Mouse (Mus musculus): ENCODE measurements around the gene Capn8. TPM values are rescaled to one million over a fixed set of nuclear protein-coding genes. Genes with fewer than 3 reads are reported as not detected.

Capn8 gene
- polyA plus RNA-seq, 1 experiment from 2014 or later, result 2.1 TPM

DNA sequence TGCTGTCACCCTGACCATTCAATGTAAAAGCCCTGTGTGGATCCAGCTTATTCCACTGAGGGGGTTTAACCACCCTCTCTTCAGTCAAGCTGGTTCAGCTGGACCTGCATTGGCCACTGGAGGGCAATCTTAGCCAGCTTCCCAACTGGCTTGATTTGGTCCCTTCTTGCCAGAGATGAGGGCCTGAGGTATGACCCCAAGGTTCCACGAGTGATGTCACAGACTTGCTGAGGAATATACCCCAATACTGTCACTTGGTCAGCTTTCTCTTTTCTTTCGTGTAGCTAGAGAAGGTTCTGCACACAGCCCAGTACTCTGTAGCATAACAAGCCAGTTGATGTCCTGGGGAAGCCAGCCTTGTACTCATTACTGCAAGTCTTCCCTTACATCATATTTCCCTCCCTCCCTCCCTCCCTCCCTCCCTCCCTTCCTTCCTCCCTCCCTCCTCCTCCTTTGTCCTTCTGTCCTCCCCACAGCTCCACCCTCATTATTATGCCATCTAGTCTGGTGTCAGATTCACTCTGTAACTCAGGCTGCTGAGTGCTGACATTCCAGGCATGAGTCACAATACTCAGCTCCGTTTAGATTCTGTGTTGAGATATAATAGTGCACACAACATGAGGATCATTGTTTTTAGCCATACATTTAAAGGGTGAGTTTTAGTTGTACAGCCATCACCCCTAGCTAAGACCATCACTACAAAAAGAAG is 4.3 kb upstream of the Capn8 start:
- 0 out of 2 replicates have a peak, but pooled peaks have one; percentile 22 for ATAC-seq (replicated peaks; ENCODE audit: low FRiP score, low TSS enrichment, low read depth)
- 21% methylated on average over 3 of the region's 3 CpGs for WGBS
- no peak overlapping the region for H3K4me3 ChIP-seq (ENCODE audit: low read depth, low read length)

DNA sequence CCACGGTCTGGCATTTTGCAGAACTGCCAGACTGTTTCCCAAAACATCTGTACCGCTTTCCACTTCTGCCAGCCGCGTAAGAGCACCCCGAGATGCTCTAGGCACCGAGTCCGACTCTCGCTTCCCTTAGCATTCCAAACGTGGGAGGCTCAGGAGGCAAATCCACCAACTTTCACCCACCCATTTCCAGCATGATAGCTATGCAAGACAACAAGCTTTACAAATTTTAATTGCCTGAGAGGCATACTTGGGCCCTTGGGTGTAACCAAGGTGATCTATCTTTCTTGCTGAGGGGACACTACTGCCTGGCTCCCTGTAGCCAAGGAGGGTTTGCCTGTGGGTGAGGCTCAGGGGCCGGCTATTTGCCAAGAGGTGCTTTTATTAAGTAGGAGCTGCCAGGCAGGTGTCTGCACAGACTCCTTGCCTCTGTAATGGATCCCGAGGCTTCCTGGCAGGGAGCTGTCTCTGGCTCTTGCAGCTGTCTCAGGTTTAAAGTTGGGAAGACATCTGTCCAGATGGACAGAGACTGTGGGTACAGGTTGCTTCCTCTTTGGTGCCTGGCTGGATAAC is 2.8 kb upstream of the Capn8 start:
- WGBS, result 68% methylated on average over 11 of the region's 11 CpGs
- ATAC-seq (replicated peaks; ENCODE audit: low FRiP score, low TSS enrichment, low read depth), result no peak
- H3K4me2 ChIP-seq (ENCODE audit: low read length), result peak overlapping the region; percentile 37; the same call in 1 of the 2 replicates
- no peaks in the 10 kb centered on the region for H3K27me3 ChIP-seq (replicated peaks; ENCODE audit: control insufficient read depth, insufficient read depth, low read length)
- no peaks in the 10 kb centered on the region for H3K9me3 ChIP-seq (ENCODE audit: control insufficient read depth, low read length)
- no peaks in the 10 kb centered on the region for H3K36me3 ChIP-seq (ENCODE audit: control insufficient read depth, insufficient read depth, low read length)
- H3K9ac ChIP-seq (ENCODE audit: low read length), result no peak overlapping the region
- peak overlapping the region; percentile 38; the same call in 1 of the 2 replicates for H3K27ac ChIP-seq (ENCODE audit: low read depth)
- peak; percentile 62 for DNase-seq (ENCODE audit: low spot score)
- H3K4me1 ChIP-seq (replicated peaks; ENCODE audit: control insufficient read depth, insufficient read depth, low read length), result peaks cover 19% of the 10 kb centered on the region
- no peak overlapping the region for H3K4me3 ChIP-seq (ENCODE audit: low read depth, low read length)

More for the DNA sequence above, 4.3 kb upstream of the Capn8 start:
- Histone ChIP-seq H3K4me2 (ENCODE audit: low read length) (no peak overlapping the region), H3K36me3 (ENCODE audit: control insufficient read depth, insufficient read depth, low read length) (no peaks in the 10 kb centered on the region), H3K9me3 (ENCODE audit: control insufficient read depth, low read length) (no peaks in the 10 kb centered on the region), H3K4me1 (replicated peaks; ENCODE audit: control insufficient read depth, insufficient read depth, low read length) (peaks cover 19% of the 10 kb centered on the region), H3K27me3 (replicated peaks; ENCODE audit: control insufficient read depth, insufficient read depth, low read length) (no peaks in the 10 kb centered on the region), H3K27ac (ENCODE audit: low read depth) (no peak overlapping the region), H3K9ac (ENCODE audit: low read length) (no peak overlapping the region)
- DNase-seq (ENCODE audit: low spot score), result peak; percentile 73

DNA sequence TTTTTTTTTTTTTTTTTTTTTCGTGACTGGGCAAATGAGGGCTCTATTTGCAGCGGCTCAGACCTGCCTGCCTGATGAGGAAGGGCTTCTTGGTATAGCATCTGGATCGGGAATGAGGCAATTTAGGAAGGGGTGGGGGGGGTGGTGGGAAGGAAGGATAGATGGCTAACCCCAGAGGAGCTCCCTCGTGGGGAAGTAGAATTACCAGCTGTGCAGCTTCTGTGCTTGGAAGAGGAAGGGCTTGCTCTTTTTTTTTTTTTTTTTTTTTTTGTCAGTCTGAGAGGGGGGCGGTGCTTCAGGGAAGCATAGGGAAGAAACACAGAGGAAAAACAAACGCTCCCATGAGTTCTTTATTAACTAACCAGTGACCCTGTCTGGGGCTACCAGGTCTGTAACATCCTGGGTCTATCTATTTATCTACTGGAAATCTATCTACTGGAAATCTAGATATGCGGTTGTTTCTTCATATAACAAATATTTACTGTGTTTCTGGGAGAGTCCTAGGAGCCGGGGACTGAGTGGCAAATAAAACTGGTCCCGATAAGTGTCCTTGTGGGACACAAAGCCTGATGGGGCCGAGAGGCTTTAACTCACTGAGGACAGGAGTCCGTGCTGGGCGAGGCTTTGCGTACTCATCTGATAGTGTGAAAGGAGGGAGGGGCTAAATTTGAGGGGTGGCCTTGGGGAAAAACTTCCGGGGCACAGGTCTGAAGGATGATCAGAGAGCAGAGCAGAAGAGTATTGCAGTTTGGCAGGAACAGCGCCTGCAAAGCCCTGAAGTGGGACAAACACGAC is 2.0 kb upstream of the Capn8 start:
- H3K4me3 ChIP-seq (ENCODE audit: low read depth, low read length), result no peak overlapping the region
- peak overlapping the region; percentile 69 for H3K27ac ChIP-seq (ENCODE audit: low read depth)
- WGBS, result 28% methylated on average over 16 of the region's 16 CpGs
- ATAC-seq (replicated peaks; ENCODE audit: low FRiP score, low TSS enrichment, low read depth), result 0 out of 2 replicates have a peak, but pooled peaks have one; percentile 22
- H3K4me1 ChIP-seq (replicated peaks; ENCODE audit: control insufficient read depth, insufficient read depth, low read length), result peaks cover 19% of the 10 kb centered on the region
- no peaks in the 10 kb centered on the region for H3K9me3 ChIP-seq (ENCODE audit: control insufficient read depth, low read length)
- no peaks in the 10 kb centered on the region for H3K27me3 ChIP-seq (replicated peaks; ENCODE audit: control insufficient read depth, insufficient read depth, low read length)
- DNase-seq (ENCODE audit: low spot score), result peak; percentile 57
- H3K4me2 ChIP-seq (ENCODE audit: low read length), result peak overlapping the region; percentile 37
- H3K9ac ChIP-seq (ENCODE audit: low read length), result 0 out of 2 replicates have a peak overlapping the region, but pooled peaks have one; percentile 13
- no peaks in the 10 kb centered on the region for H3K36me3 ChIP-seq (ENCODE audit: control insufficient read depth, insufficient read depth, low read length)

DNA sequence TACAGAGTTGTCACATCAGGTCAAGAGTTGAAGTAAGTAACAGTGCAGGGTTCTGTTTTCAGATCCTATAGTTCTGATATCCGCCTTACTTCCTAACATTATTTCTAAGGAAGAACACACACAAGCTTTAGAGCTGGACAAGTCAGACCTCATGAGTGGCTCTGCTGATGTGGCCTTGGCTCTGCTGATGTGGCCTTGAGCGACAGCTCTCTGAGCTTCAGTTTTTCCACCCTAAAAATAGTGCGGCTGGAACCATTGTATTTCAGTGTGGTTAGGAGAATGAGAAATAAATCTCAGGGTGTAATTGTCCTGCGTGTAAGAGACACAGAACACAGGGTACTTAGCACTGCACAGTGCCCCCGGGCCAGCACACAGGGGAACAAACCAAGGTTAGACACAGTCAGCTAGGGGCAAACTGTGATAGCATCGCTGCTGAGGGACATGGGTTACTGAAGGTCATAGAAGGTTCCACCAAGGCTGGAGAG is 586 bp downstream of the Capn8 start:
- H3K27ac ChIP-seq (ENCODE audit: low read depth), result no peak overlapping the region
- no peaks in the 10 kb centered on the region for H3K9me3 ChIP-seq (ENCODE audit: control insufficient read depth, low read length)
- H3K4me1 ChIP-seq (replicated peaks; ENCODE audit: control insufficient read depth, insufficient read depth, low read length), result peaks cover 19% of the 10 kb centered on the region
- 84% methylated on average over 6 of the region's 6 CpGs for WGBS
- no peak overlapping the region for H3K4me2 ChIP-seq (ENCODE audit: low read length)
- ATAC-seq (replicated peaks; ENCODE audit: low FRiP score, low TSS enrichment, low read depth) (no peak), DNase-seq (ENCODE audit: low spot score) (no peak)
- no peaks in the 10 kb centered on the region for H3K36me3 ChIP-seq (ENCODE audit: control insufficient read depth, insufficient read depth, low read length)
- no peaks in the 10 kb centered on the region for H3K27me3 ChIP-seq (replicated peaks; ENCODE audit: control insufficient read depth, insufficient read depth, low read length)
- H3K9ac ChIP-seq (ENCODE audit: low read length), result no peak overlapping the region
- no peak overlapping the region for H3K4me3 ChIP-seq (ENCODE audit: low read depth, low read length)

DNA sequence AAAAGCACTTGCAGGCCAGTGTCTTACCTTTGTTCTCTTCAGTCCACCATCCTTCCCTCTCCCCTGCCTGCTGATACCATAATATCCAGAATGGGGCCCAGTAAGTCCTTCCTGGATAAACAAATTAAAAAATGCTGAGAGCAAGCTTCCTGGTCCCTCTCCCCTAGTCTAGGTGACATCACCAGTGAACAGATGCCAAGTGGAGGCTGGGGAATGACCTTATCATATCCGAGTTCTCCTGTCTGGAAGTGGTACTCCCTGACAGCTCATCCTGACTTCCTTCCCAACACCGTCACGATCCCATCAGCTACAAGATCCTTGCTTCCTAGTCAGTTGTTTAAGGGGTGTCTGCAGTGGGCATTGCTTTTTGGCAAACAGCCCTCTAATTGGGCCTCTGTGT is 6.3 kb downstream of the Capn8 start:
- Histone ChIP-seq H3K4me1 (replicated peaks; ENCODE audit: control insufficient read depth, insufficient read depth, low read length) (no peaks in the 10 kb centered on the region; the same call in 1 of the 2 replicates), H3K36me3 (ENCODE audit: control insufficient read depth, insufficient read depth, low read length) (no peaks in the 10 kb centered on the region), H3K4me2 (ENCODE audit: low read length) (no peak overlapping the region), H3K9me3 (ENCODE audit: control insufficient read depth, low read length) (no peaks in the 10 kb centered on the region), H3K27me3 (replicated peaks; ENCODE audit: control insufficient read depth, insufficient read depth, low read length) (no peaks in the 10 kb centered on the region), H3K4me3 (ENCODE audit: low read depth, low read length) (no peak overlapping the region), H3K9ac (ENCODE audit: low read length) (no peak overlapping the region), H3K27ac (ENCODE audit: low read depth) (no peak overlapping the region)
- no peak for DNase-seq (ENCODE audit: low spot score)
- WGBS, result 60% methylated on average over 3 of the region's 3 CpGs
- ATAC-seq (replicated peaks; ENCODE audit: low FRiP score, low TSS enrichment, low read depth), result no peak

DNA sequence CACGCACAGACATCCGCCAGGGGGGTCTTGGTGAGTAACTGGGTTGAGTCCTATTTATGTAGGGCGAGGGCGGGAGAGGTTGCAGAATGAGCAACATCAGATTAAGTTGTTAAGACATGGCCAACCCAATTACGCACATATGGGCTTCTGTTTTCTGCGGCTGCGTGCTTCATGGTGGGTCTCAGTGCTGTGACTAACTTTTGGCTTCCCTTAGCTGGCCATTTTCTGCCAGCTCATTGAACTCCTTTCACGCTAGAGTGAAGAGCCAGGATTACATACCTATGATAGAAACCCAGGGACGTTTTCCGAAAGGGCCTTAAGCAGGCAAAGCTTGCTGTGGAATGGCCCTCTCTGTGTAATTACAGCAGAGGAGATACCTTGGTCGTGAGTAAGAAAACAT is 7.2 kb downstream of the Capn8 start:
- WGBS, result 86% methylated on average over 11 of the region's 11 CpGs
- Histone ChIP-seq H3K36me3 (ENCODE audit: control insufficient read depth, insufficient read depth, low read length) (no peaks in the 10 kb centered on the region), H3K4me3 (ENCODE audit: low read depth, low read length) (no peak overlapping the region), H3K27ac (ENCODE audit: low read depth) (no peak overlapping the region), H3K27me3 (replicated peaks; ENCODE audit: control insufficient read depth, insufficient read depth, low read length) (no peaks in the 10 kb centered on the region), H3K9me3 (ENCODE audit: control insufficient read depth, low read length) (no peaks in the 10 kb centered on the region), H3K4me2 (ENCODE audit: low read length) (no peak overlapping the region), H3K4me1 (replicated peaks; ENCODE audit: control insufficient read depth, insufficient read depth, low read length) (no peaks in the 10 kb centered on the region; the same call in 1 of the 2 replicates), H3K9ac (ENCODE audit: low read length) (no peak overlapping the region)
- DNase-seq (ENCODE audit: low spot score), result no peak
- ATAC-seq (replicated peaks; ENCODE audit: low FRiP score, low TSS enrichment, low read depth), result no peak

DNA sequence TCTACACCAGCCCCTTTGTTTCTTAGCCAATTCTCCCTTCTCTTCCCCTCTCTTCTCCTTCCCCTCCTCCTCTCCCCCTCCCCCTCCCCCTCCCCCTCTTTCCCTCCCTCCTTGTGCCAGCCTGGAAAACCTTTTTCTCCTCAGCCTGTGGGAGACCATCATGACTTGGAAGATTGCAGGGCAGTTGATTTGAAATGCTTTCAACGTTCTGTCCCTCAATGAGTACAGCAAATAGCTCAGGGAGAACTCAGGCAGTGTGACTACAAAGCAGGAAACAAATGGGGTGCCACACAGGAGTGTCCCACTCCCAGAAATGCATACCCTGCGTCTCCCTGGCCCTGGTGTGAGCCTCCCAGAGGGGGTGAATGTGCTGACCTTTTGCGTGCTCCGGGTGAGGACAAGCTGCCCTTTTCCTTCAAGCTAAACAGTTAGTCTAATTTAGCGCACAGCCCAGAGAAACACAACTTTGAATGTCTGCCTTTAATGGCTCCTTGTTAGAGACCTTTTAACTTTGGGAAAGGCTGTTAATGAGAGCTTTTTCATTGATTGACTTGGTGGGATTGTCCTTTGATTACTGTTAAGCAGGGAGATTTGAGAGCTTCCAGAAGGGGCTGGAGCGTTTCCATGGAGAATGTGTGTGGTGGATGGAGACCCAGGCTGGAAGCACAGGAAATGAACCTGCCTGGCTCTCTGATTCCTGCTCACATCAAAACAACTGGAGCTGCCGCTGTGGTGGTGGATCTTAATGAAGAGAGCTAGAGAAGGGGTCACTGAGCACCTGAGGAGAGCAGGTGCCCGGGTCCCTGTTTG is 9.3 kb downstream of the Capn8 start:
- no peak for ATAC-seq (replicated peaks; ENCODE audit: low FRiP score, low TSS enrichment, low read depth)
- DNase-seq (ENCODE audit: low spot score), result no peak
- Histone ChIP-seq H3K27me3 (replicated peaks; ENCODE audit: control insufficient read depth, insufficient read depth, low read length) (no peaks in the 10 kb centered on the region), H3K9me3 (ENCODE audit: control insufficient read depth, low read length) (no peaks in the 10 kb centered on the region), H3K9ac (ENCODE audit: low read length) (no peak overlapping the region), H3K27ac (ENCODE audit: low read depth) (no peak overlapping the region), H3K4me2 (ENCODE audit: low read length) (no peak overlapping the region), H3K4me3 (ENCODE audit: low read depth, low read length) (no peak overlapping the region), H3K4me1 (replicated peaks; ENCODE audit: control insufficient read depth, insufficient read depth, low read length) (no peaks in the 10 kb centered on the region; the same call in 1 of the 2 replicates), H3K36me3 (ENCODE audit: control insufficient read depth, insufficient read depth, low read length) (no peaks in the 10 kb centered on the region)
- 20% methylated on average over 8 of the region's 8 CpGs for WGBS

DNA sequence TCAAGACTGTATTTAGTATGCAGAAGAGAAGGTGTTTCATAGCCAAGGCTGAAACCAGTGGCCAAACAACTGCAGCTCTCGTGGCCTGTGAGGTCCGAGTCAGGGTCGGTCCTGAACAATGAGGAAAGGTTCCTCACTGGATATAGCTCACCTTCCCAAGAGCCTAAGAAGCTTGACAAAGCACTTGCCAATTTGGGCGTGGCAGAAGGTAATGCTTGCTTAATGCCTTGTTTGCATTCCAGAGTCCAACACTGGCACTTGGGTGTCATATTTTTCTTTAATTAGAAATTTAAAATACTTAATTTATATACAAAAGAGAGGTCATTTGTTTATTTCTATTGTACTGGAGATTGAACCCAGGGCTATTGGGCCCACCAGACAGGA is 9.9 kb downstream of the Capn8 start:
- Histone ChIP-seq H3K27me3 (replicated peaks; ENCODE audit: control insufficient read depth, insufficient read depth, low read length) (no peaks in the 10 kb centered on the region), H3K9me3 (ENCODE audit: control insufficient read depth, low read length) (no peaks in the 10 kb centered on the region), H3K4me3 (ENCODE audit: low read depth, low read length) (no peak overlapping the region), H3K27ac (ENCODE audit: low read depth) (no peak overlapping the region), H3K36me3 (ENCODE audit: control insufficient read depth, insufficient read depth, low read length) (no peaks in the 10 kb centered on the region), H3K9ac (ENCODE audit: low read length) (no peak overlapping the region), H3K4me1 (replicated peaks; ENCODE audit: control insufficient read depth, insufficient read depth, low read length) (no peaks in the 10 kb centered on the region; the same call in 1 of the 2 replicates), H3K4me2 (ENCODE audit: low read length) (no peak overlapping the region)
- WGBS, result 54% methylated on average over 4 of the region's 4 CpGs
- ATAC-seq (replicated peaks; ENCODE audit: low FRiP score, low TSS enrichment, low read depth) (no peak), DNase-seq (ENCODE audit: low spot score) (no peak)
